Mouse (Mus musculus): Measurements from ENCODE around the gene Olfr1161.
"Not testable (repeated sequence)": the region's sequence is repeated elsewhere in the genome, so short reads cannot be mapped to it uniquely, and the experiment has no call there.

Olfr1161 gene

DNA sequence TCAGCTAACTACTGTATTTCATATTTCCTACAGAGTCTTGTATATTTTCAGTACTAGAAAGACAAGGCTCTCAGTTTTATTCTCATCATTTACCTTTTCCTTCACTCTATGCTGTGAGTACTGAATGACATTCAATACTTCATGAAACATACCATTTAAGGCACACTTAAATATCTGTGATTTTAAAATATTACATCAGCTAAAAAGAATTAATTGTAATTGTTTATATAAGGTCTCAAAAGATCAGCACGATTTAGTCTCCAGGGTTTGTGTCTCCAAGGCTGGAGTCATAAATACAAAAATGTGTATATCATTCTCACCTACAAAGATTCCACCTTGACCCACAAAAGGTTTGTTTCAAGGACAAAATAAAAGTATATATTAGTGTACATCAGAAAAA is at the start of gene Olfr1161:
TSS of gene Olfr1161 (plus strand) at position 301 of the 400 bp plus-strand sequence.
- DNase-seq: not testable (repeated sequence)

DNA sequence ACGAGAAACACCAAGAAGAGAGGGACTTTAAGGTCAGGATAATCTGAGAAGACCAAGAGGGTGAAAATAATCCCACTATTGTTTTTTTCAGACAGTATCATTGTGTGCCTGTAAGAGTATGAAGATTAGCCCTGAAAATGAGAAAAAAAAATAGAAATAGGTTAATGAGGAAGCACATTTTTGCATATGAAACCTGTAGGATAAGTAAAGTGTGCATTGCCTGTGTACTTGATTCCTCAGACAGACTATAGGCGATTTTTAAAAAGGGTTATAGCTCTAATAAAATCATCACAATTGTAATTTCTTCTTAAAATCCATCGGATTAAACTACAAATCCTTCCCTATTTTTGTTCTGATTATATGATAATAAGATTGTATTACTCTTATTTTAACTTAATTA is 48.0 kb upstream of the Olfr1161 start, which contains the start of gene Olfr74:
TSS of gene Olfr74 (minus strand) at position 101 of the 400 bp plus-strand sequence.
- no peak for DNase-seq

DNA sequence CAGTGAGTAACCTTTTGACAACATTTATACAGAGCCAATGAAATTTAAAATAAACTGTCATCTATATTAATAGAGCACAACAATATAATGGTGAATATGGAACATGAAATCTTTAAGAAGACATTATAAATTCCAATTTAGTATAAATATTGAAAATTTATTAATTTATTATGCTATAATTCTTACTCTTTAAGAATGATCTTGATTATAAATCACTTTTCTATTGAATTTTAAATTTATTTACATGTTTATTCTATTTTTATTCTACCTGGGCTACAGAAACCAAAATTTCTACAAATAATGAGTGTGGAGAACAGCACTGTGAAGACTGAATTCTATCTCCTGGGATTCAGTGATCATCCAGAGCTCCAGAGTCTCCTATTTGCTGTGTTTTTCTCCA is 32.8 kb upstream of the Olfr1161 start, which contains the start of gene Olfr1158:
TSS of gene Olfr1158 (plus strand) at position 301 of the 400 bp plus-strand sequence.
- no peak for DNase-seq

DNA sequence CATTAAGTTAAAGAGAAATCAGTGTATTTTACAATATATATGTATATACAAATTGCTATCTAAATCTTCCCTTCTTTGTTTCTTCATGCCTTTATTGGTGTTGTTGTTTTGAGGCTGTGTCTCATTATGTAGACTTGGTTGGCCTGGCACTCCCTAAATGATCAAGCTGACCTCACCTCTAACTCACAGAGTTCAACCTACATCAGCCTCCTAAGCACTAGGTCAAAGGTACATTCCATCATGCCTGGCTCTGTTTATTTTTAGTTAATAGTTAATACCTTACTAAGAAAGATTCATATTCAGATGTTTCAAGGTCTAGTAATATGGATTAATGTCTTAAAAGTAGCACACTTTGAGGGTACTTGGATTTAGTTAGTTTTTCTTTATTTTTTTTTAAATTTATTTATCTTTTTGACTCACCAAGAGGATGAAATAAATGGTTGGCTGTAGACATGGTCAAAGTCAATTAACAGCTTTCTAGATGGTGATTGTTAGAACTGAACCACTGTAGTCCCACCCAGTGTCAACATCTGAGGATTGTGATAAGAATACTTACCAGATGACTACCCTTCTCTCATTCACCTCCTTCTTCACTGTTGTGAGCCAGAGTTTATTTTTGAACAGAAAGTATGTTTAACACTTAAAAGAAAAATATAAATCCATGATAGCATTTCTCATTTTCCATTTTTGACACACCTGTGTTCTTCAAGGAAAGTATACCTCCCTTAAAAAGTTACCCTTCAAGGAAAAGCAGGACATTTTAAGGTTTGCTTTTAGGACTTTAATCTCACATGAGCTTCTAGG is 14.9 kb upstream of the Olfr1161 start, which contains the start of gene Olfr1160:
TSS of gene Olfr1160 (minus strand) at position 754 of the 804 bp plus-strand sequence.
- no peak for DNase-seq

DNA sequence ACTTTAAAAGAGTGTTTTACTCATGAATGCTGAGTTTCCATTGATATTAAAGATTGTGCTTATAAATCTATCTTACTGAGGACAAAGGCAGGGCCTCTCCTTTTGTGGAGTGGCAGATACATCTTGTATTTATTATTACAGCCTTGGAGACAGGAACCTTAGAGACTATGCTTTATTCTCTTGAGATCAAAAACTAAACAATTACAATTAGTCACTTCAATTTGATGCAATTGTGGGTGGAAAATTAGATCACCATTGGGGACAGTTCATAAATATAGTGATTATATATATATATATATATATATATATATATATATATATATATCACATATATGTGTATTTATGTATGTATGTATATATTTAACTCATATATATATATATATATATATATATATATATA is 15.0 kb downstream of the Olfr1161 start, which contains the start of gene Olfr73:
TSS of gene Olfr73 (minus strand) at position 101 of the 400 bp plus-strand sequence.
- no peak for DNase-seq

DNA sequence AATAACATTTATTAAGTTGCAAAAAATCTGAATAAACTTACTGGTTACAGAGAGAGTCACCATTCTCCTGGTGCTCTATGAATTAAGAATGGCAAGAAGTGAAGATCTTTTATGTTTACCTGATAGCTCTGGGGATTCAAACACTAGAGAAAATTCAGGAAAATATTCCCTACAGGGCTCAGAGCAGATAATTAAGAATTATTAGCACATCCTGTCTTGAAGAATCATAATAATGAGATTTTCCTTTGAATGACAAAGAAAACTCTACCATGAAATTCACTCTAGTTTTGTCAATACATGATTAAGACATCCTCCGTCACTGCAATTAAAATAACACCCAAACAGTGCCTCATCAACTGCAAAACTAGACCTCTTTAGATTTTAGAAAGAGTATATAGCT is 28.5 kb downstream of the Olfr1161 start, which contains the start of gene Olfr1162:
TSS of gene Olfr1162 (minus strand) at position 101 of the 400 bp plus-strand sequence.
- no peak for DNase-seq

DNA sequence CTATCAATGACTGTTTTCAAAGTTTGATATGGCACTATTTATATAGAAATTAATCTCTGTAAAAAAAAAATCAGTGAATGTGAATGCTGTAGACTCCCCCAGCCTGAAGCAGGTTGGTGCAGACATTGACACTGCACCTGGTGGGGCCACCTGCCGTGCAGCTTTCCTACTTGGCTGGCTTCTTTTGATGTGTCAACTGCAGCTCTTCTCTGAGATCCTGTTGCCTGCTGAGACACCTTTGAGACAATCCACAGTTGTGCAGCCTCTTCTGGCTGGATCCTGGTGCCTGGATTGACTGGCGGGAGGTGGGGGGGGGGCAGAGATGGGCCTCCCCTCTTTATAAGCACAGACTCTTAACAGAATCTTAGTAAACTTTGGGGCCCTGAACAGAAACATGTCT is 41.0 kb downstream of the Olfr1161 start:
- no peak for DNase-seq

DNA sequence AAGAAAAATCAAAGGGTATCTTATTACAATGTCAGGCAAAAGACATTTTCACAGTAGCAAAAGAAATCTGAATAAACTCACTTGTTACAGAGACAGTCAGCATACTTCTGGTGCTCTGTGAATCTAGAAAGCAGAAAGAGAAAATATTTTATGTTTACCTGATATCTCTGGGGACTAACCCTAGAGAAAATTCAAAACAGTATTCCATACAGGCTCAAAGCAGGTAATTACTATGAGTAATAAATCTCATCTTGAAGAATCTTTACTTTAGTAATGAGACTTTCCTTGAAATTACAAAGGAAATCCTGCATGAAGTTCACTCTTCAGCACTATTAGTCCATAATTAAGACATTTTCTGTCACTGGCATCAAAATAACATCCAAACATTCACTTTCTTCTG is 49.2 kb downstream of the Olfr1161 start, which contains the start of gene Olfr1163:
TSS of gene Olfr1163 (minus strand) at position 101 of the 400 bp plus-strand sequence.
- DNase-seq: no peak
